Mouse (Mus musculus) liver, embryonic 12.5 days (tissue): ENCODE results near the gene Park7. TPM values are rescaled to one million over a fixed set of nuclear protein-coding genes. Genes with fewer than 3 reads are reported as not detected.
A peak's percentile ranks its signal among the peaks of the same experiment; 100 is the strongest.
"Not testable (repeated sequence)": the region's sequence is repeated elsewhere in the genome, so short reads cannot be mapped to it uniquely, and the experiment has no call there.

ENCODE experiments used
- ATAC-seq: fragments of 200-750 bp; cut with Nextera tagmentation; 2 replicates; pipeline ENCODE4 v1.8.0; 2017; ENCODE audit warnings: moderate number of reproducible peaks, mild to moderate bottlenecking, moderate library complexity
- H3K27ac ChIP-seq: fragments of 300-500 bp; sonication (generic); 2 replicates; pipeline ENCODE4 v1.5.1; 2016; ENCODE audit warnings: mild to moderate bottlenecking
- H3K27me3 ChIP-seq: fragments of 300-500 bp; sonication (generic); replicated peaks from 2 replicates; pipeline ENCODE4 v1.6.1; 2016; ENCODE audit warnings: mild to moderate bottlenecking, moderate library complexity
- H3K36me3 ChIP-seq: fragments of 300-500 bp; sonication (generic); 2 replicates; pipeline ENCODE4 v1.6.1; 2016; ENCODE audit warnings: mild to moderate bottlenecking, moderate library complexity
- H3K4me1 ChIP-seq: fragments of 300-500 bp; sonication (generic); 2 replicates; pipeline ENCODE4 v1.6.1; 2016
- H3K4me2 ChIP-seq: fragments of 300-500 bp; sonication (generic); 2 replicates; pipeline ENCODE4 v1.6.1; 2016; ENCODE audit warnings: mild to moderate bottlenecking, moderate library complexity
- H3K4me3 ChIP-seq: fragments of 300-500 bp; sonication (generic); 2 replicates; pipeline ENCODE4 v1.5.1; 2016; ENCODE audit warnings: mild to moderate bottlenecking, moderate library complexity
- H3K9ac ChIP-seq: fragments of 300-500 bp; sonication (generic); 2 replicates; pipeline ENCODE4 v1.6.1; 2016; ENCODE audit warnings: mild to moderate bottlenecking, moderate library complexity
- H3K9me3 ChIP-seq: fragments of 300-500 bp; sonication (generic); replicated peaks from 2 replicates; pipeline ENCODE4 v1.6.1; 2016; ENCODE audit warnings: mild to moderate bottlenecking, moderate library complexity
- WGBS: fragments of 180-500 bp; shearing (Covaris S2); methylation state at CpG from one replicate; pipeline ENCODE4 v1.1.7; 2016; ENCODE audit not compliant: insufficient replicate concordance; 5-methylcytosine and 5-hydroxymethylcytosine counted together
- polyA plus RNA-seq: library from polyadenylated mRNA; unstranded; fragments of >200 nt; fragmentation: Nextera tagmentation; extraction: Ambion mirVana; gene quantifications from 2 replicates; pipeline ENCODE4 v1.2.1, GENCODE M21; 2016

The Park7 gene
- polyA plus RNA-seq, 1 experiment from 2014 or later, result 344 TPM

GRCm38 (mm10) chr4:150909451-150910156, 4.6 kb downstream of the Park7 start:
- Histone ChIP-seq H3K9ac (peak overlapping the region; percentile 80), H3K4me1 (peaks cover 43% of the 10 kb centered on the region), H3K36me3 (peaks cover 30% of the 10 kb centered on the region), H3K4me3 (peak overlapping the region; percentile 72), H3K27ac (peak overlapping the region; percentile 84), H3K27me3 (no peaks in the 10 kb centered on the region), H3K4me2 (peak overlapping the region; percentile 83), H3K9me3 (no peaks in the 10 kb centered on the region)
- WGBS, result 2% methylated on average over 56 of the region's 56 CpGs
- peak; percentile 87 for ATAC-seq

GRCm38 (mm10) chr4:150908512-150908911, 5.7 kb downstream of the Park7 start:
- Histone ChIP-seq H3K4me2 (peak overlapping the region; percentile 83), H3K9ac (peak overlapping the region; percentile 80; the same call in 1 of the 2 replicates), H3K4me1 (peaks cover 39% of the 10 kb centered on the region), H3K4me3 (peak overlapping the region; percentile 72), H3K36me3 (peaks cover 38% of the 10 kb centered on the region)
- H3K9me3 ChIP-seq, ATAC-seq, H3K27ac ChIP-seq, H3K27me3 ChIP-seq: not testable (repeated sequence)
- 59% methylated on average over 5 of the region's 5 CpGs for WGBS

- no peak for ATAC-seq
- 87% methylated on average over 8 of the region's 8 CpGs for WGBS
- Histone ChIP-seq H3K4me3 (no peak overlapping the region), H3K4me1 (peaks cover 28% of the 10 kb centered on the region), H3K4me2 (no peak overlapping the region), H3K9me3 (no peaks in the 10 kb centered on the region), H3K36me3 (peaks cover 52% of the 10 kb centered on the region), H3K9ac (no peak overlapping the region), H3K27me3 (no peaks in the 10 kb centered on the region), H3K27ac (no peak overlapping the region)
Measured at GRCm38 (mm10) chr4:150907099-150907498, 7.1 kb downstream of the Park7 start.

- Histone ChIP-seq H3K36me3 (peaks cover 89% of the 10 kb centered on the region), H3K9me3 (no peaks in the 10 kb centered on the region), H3K9ac (no peak overlapping the region), H3K4me1 (peaks cover 23% of the 10 kb centered on the region), H3K4me2 (no peak overlapping the region), H3K4me3 (no peak overlapping the region), H3K27me3 (no peaks in the 10 kb centered on the region), H3K27ac (no peak overlapping the region)
- WGBS, result 86% methylated on average over 14 of the region's 14 CpGs
- ATAC-seq, result no peak
Measured at GRCm38 (mm10) chr4:150903091-150903742, 11.0 kb downstream of the Park7 start.

DNA sequence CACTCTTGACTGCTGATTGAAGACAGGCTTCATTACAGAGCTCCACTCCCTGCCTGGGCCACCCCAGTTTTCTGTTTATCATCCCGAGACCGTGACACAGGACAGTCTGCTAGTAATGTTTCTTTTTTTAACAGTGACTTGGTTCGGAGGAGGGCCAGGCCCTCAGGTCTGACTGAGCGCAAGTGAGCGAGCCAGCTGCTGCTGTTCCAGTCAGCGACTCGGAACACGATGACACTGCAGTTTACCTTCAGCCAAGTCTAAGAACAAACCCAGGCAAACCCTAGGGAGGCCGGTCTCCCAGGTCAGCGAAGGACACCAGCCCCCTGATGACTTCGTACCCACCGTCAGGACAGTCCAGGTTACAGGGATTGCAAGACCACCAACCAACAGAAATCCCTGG, 12.2 kb downstream of the Park7 start:
- Histone ChIP-seq H3K9ac (no peak overlapping the region), H3K27ac (no peak overlapping the region), H3K36me3 (peaks cover 89% of the 10 kb centered on the region), H3K4me3 (no peak overlapping the region), H3K4me2 (no peak overlapping the region), H3K9me3 (no peaks in the 10 kb centered on the region), H3K27me3 (no peaks in the 10 kb centered on the region), H3K4me1 (peaks cover 17% of the 10 kb centered on the region; the same call in 1 of the 2 replicates)
- ATAC-seq, result no peak; the same call in 1 of the 2 replicates
- 74% methylated on average over 12 of the region's 12 CpGs for WGBS

DNA sequence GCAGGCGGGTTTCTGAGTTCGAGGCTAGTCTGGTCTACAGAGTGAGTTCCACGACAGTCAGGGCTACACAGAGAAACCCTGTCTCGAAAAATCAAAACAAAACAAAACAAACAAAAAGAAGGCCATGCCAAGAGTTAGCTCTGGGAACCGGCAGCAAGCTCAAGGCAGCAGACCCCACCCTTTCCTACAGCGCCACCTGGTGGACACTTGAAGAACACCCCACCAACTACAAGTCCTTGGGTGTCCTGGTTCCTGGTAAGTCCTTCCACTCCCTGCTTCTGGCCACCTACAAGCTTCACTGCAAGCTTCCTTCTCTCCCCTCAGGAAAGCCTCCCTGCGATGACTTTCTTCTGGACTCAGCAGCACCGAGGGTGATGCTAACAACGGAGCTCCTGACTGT, 12.6 kb downstream of the Park7 start:
- WGBS, result 47% methylated on average over 9 of the region's 9 CpGs
- ATAC-seq, result peak; percentile 36; the same call in 1 of the 2 replicates
- Histone ChIP-seq H3K4me2 (no peak overlapping the region), H3K27ac (no peak overlapping the region), H3K4me1 (peaks cover 17% of the 10 kb centered on the region; the same call in 1 of the 2 replicates), H3K9me3 (no peaks in the 10 kb centered on the region), H3K9ac (no peak overlapping the region), H3K4me3 (no peak overlapping the region), H3K27me3 (no peaks in the 10 kb centered on the region), H3K36me3 (peaks cover 89% of the 10 kb centered on the region)

- no peak overlapping the region for H3K4me2 ChIP-seq
- peaks cover 94% of the 10 kb centered on the region for H3K36me3 ChIP-seq
Measured at GRCm38 (mm10) chr4:150900486-150900885, 13.8 kb downstream of the Park7 start.

DNA sequence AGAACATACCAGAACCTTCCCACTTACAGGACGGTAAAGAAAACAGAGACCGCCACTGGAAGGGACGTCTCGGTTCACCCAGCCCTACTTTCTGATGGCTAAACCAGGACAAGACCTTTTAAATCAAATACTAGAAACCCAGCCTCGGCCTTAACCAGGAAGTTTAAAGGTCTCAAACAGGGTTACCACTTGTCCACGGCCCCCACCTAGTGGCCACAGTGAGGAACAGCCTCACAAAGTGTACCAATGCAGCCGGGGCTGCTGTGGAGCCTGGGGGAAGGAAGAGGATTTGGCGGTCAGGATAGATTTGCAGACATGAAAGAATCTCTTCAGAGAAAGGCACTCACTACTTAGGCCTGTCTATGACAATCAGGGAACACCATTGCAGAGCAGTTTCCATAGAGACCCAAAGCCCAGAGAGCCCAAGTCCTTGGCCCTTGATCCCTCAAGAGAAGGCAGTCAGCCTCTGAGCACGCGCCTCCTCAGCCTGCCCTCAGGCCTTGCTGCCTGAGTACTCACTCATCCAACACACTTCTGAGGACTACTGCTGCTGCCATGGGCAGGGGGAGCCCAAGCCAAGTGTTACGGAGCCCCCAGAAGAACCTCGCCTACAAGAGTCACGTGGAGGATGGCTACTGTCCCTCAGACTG, 15.4 kb downstream of the Park7 start:
- 63% methylated on average over 13 of the region's 13 CpGs for WGBS
- Histone ChIP-seq H3K27ac (no peak overlapping the region), H3K4me3 (no peak overlapping the region), H3K9me3 (no peaks in the 10 kb centered on the region), H3K36me3 (peaks cover 83% of the 10 kb centered on the region), H3K27me3 (no peaks in the 10 kb centered on the region), H3K4me2 (no peak overlapping the region), H3K9ac (no peak overlapping the region), H3K4me1 (peaks cover 33% of the 10 kb centered on the region)
- ATAC-seq, result no peak; the same call in 1 of the 2 replicates

More at GRCm38 (mm10) chr4:150900486-150900885, 13.8 kb downstream of the Park7 start:
- WGBS, result 91% methylated on average over 13 of the region's 13 CpGs
- Histone ChIP-seq H3K9ac (no peak overlapping the region), H3K9me3 (no peaks in the 10 kb centered on the region), H3K27ac (no peak overlapping the region), H3K4me1 (peaks cover 23% of the 10 kb centered on the region; the same call in 1 of the 2 replicates), H3K4me3 (no peak overlapping the region), H3K27me3 (no peaks in the 10 kb centered on the region)
- no peak for ATAC-seq

GRCm38 (mm10) chr4:150896896-150897624, 17.2 kb downstream of the Park7 start:
- Histone ChIP-seq H3K4me2 (no peak overlapping the region), H3K27me3 (no peaks in the 10 kb centered on the region), H3K9me3 (no peaks in the 10 kb centered on the region), H3K36me3 (peaks cover 65% of the 10 kb centered on the region), H3K9ac (no peak overlapping the region), H3K4me3 (no peak overlapping the region), H3K27ac (no peak overlapping the region), H3K4me1 (peaks cover 30% of the 10 kb centered on the region)
- 87% methylated on average over 26 of the region's 26 CpGs for WGBS
- ATAC-seq, result no peak

GRCm38 (mm10) chr4:150894718-150895501, 19.3 kb downstream of the Park7 start:
- H3K9ac ChIP-seq, result no peak overlapping the region
- 52% methylated on average over 8 of the region's 8 CpGs for WGBS
- H3K4me2 ChIP-seq, result no peak overlapping the region
- peak; percentile 17; the same call in 1 of the 2 replicates for ATAC-seq
- H3K27me3 ChIP-seq, result no peaks in the 10 kb centered on the region
- peaks cover 45% of the 10 kb centered on the region for H3K36me3 ChIP-seq
- no peaks in the 10 kb centered on the region for H3K9me3 ChIP-seq
- no peak overlapping the region for H3K4me3 ChIP-seq
- peaks cover 30% of the 10 kb centered on the region for H3K4me1 ChIP-seq
- H3K27ac ChIP-seq, result no peak overlapping the region

DNA sequence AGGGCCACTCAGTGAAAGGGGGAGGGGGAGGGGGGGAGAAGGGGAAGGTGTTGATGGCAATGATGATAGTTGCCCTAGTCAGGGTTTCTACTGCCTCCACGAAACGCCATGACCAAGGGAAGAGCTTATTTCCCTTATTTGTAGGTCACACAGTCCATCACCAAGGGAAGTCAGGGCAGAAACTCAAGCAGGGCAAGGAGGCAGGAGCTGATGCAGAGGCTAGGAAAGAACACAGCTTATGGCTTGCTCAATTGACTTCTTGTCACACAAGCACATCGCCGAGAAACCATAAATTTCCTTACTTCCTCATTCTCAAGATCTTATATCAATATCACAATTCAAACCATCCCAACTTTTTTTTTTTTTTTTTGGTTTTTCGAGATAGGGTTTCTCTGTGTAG, 22.9 kb downstream of the Park7 start:
- Histone ChIP-seq H3K4me3 (no peak overlapping the region), H3K36me3 (peaks cover 10% of the 10 kb centered on the region), H3K9me3 (no peaks in the 10 kb centered on the region), H3K9ac (no peak overlapping the region), H3K4me1 (peaks cover 34% of the 10 kb centered on the region), H3K27ac (no peak overlapping the region), H3K4me2 (no peak overlapping the region), H3K27me3 (no peaks in the 10 kb centered on the region)
- WGBS, result 34% methylated on average over 5 of the region's 5 CpGs
- no peak for ATAC-seq
